Mouse (Mus musculus) neutrophil, adult 59 days (primary cell): ENCODE measurements around the gene Pdlim5. TPM values are rescaled to one million over a fixed set of nuclear protein-coding genes. Genes with fewer than 3 reads are reported as not detected.

Experiments used
- total RNA-seq, 2 experiments: library from RNA; stranded (reverse); gene quantifications; 1 replicate in 1 of 2; 2 replicates in 1 of 2; pipeline ENCODE4 v1.2.4; 2023

Gene Pdlim5
- total RNA-seq, result 10 to 100 TPM; 64.5 to 66.6 TPM

GRCm38 (mm10) chr3:142395520-142396193 is at the start of gene Pdlim5:
Pdlim5 (minus strand) TSS chr3:142395696.

Other genes with a start within 250 kb of the Pdlim5 start
- gene Bmpr1b, start 226.3 kb downstream of the Pdlim5 start, total RNA-seq, result not detected
- 1 to 10 TPM; 3.0 to 3.4 TPM for gene Gbp5, start 98.3 kb upstream of the Pdlim5 start, total RNA-seq
- gene Gbp7, start 134.6 kb upstream of the Pdlim5 start, total RNA-seq, result 1 to 10 TPM; 6.2 to 7.6 TPM
- gene Gbp3, start 164.3 kb upstream of the Pdlim5 start, total RNA-seq, result 10 to 100 TPM in 1 of 2 experiments, 1 to 10 TPM in 1; 8.3 to 14.0 TPM
- not detected for gene Gbp2b, start 199.2 kb upstream of the Pdlim5 start, total RNA-seq
- gene Gbp2, start 224.9 kb upstream of the Pdlim5 start, total RNA-seq, result 1 to 10 TPM; 6.3 to 7.9 TPM